Mouse (Mus musculus) lung, adult 2 months (tissue): ENCODE measurements around the gene Rps6kb2.

Source experiments
- CTCF ChIP-seq: fragments of 200-500 bp; IDR thresholded peaks from 2 replicates; pipeline ENCODE4 v1.5.1; 2011; ENCODE audit warnings: mild to moderate bottlenecking, low read length, control low read depth; ENCODE audit not compliant: insufficient read depth
- POLR2A ChIP-seq: fragments of 200-500 bp; IDR thresholded peaks from 2 replicates; pipeline ENCODE4 v1.6.1; 2011; ENCODE audit warnings: low read depth, mild to moderate bottlenecking, control low read depth, low read length, borderline replicate concordance; ENCODE audit errors: extremely low read depth

DNA sequence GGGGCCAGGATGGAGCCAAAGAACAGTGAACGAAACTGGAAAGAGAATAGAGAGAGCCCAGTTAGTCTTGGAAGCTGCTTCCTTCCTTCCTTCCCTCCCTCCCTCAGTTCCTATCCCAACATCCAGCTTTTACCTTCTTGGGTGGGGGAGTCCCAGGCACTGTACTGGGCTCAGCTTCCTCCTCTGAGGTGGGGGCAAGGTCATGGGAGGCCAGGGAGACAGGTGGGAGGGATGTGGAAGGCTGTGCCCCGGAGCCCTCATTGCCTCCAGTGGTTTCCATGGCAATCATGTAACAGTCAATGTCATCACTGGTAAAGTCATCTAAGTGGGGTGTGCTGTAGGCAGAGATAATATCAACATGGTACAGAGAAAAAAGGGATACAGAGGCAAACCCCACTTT, 32.9 kb upstream of the Rps6kb2 start:
- TF ChIP-seq CTCF (no peak), POLR2A (no peak)
